Mouse (Mus musculus): Measurements from ENCODE around the gene Lclat1.

DNA sequence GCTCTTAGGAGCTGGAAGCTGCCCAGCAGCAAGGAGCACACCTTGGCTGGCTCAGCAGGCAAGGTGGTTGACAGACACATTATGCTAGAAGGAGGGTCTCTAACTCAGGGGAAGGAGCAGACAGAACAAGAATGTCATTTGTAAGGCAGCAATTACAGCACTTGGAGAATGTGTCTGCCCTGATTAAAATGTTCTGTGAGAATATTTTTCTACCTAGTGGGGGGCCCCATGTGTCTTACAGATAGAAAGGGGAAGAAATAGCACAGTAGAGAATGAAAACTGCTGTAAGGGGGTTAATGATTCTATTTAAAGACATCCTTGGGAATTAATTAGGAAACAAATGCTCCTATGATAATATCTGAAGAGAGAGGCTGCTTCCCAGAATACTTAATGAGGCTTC is 117.7 kb downstream of the Lclat1 start:
- TF ChIP-seq POLR2A (IDR thresholded peaks at IDR 0.05; ENCODE audit: insufficient read depth, low read depth, low read length) (no peak), CTCF (IDR thresholded peaks at IDR 0.05) (no peak)

Measured in heart, adult 2 months (tissue).